Comparison of ENCODE assay signal across 20 mouse cellular contexts in genomic region chr9:120114789-120115151, GRCm38 (mm10). TPM values are rescaled to one million over a fixed set of nuclear protein-coding genes. Genes with fewer than 3 reads are reported as not detected.
DNase-seq lines count a peak whose midpoint lies in the region; ATAC-seq and TF ChIP-seq lines count a peak whose summit lies in the region.
"Had no signal": no experiment of that assay in that cellular context is flagged by ENCODE, and none has a peak within 500 bp of the region (broad histone marks: within the 10 kb centered on the region; RNA-seq: fewer than 3 reads in every experiment).

No protein-coding gene starts in this region.

- TF ChIP-seq CTCF in spleen, adult 2 months (IDR thresholded peaks at IDR 0.05; ENCODE audit: extremely low read depth, insufficient read depth, insufficient read length, insufficient replicate concordance) = no peak

- TF ChIP-seq POLR2A in spleen, adult 2 months (IDR thresholded peaks at IDR 0.05; ENCODE audit: low read depth, low read length) = no peak

- no peak for ATAC-seq in heart, embryonic 11.5 days (replicated peaks; ENCODE audit: insufficient number of reproducible peaks, low FRiP score, low TSS enrichment)
- ATAC-seq in liver, embryonic 13.5 days (ENCODE audit: low read depth) = peak; percentile 56
- ATAC-seq in midbrain, embryonic 16.5 days = no peak
- ATAC-seq: forebrain, embryonic 15.5 days had no signal

- H3K9me3 ChIP-seq in heart, embryonic 11.5 days (replicated peaks; ENCODE audit: control insufficient read depth, low read length) = no peaks in the 10 kb centered on the region
- H3K9me3 ChIP-seq in liver, embryonic 13.5 days (replicated peaks) = no peaks in the 10 kb centered on the region
- no peaks in the 10 kb centered on the region for H3K9me3 ChIP-seq in midbrain, embryonic 16.5 days (replicated peaks; ENCODE audit: control insufficient read depth, low read length, poor library complexity, severe bottlenecking)
- H3K9me3 ChIP-seq: forebrain, embryonic 15.5 days had no signal

- WGBS in heart, embryonic 11.5 days (ENCODE audit: insufficient replicate concordance) = 74% methylated on average over 2 of the region's 2 CpGs
- 81% methylated on average over 2 of the region's 2 CpGs for WGBS in spleen, adult 2 months
- WGBS in liver, embryonic 13.5 days (ENCODE audit: insufficient replicate concordance) = 29% methylated on average over 2 of the region's 2 CpGs
- 100% methylated on average over 2 of the region's 2 CpGs for WGBS in midbrain, embryonic 16.5 days

- peak overlapping the region; percentile 48 for H3K4me2 ChIP-seq in heart, embryonic 11.5 days
- H3K4me2 ChIP-seq in liver, embryonic 13.5 days = peak overlapping the region; percentile 95
- H3K4me2 ChIP-seq in midbrain, embryonic 16.5 days (ENCODE audit: low read length) = no peak overlapping the region
- H3K4me2 ChIP-seq: forebrain, embryonic 15.5 days had no signal

- DNase-seq in heart, postnatal 4 days = no peak
- DNase-seq in spleen, adult 2 months (ENCODE audit: low read depth in 1 of 2, low spot score in 2 of 2) = no peak
- DNase-seq in spleen, adult 18-20 months = no peak
- peak; percentile 50 for DNase-seq in liver, embryonic 13.5 days
- no peak for DNase-seq in adrenal gland, adult (ENCODE audit: inconsistent age in 2 of 2, low spot score in 1 of 2)
- DNase-seq in left cerebral cortex, adult 9 months (ENCODE audit: low spot score in 2 of 2) = no peak
- DNase-seq: adrenal gland, postnatal 10 days; cerebellum, postnatal 10 days; heart, adult 18-20 months; kidney, adult 11 months; kidney, postnatal 4 days; lung, adult 2 months; right cerebral cortex, postnatal 4 days; thymus, adult 18-20 months had no signal

- H3K4me1 ChIP-seq in heart, embryonic 11.5 days (ENCODE audit: control insufficient read depth, insufficient read depth, low read length) = peaks cover 17% of the 10 kb centered on the region; the same call in 1 of the 2 replicates
- peaks cover 2% of the 10 kb centered on the region; the same call in 1 of the 2 replicates for H3K4me1 ChIP-seq in spleen, adult 2 months (ENCODE audit: control insufficient read depth, insufficient read depth, insufficient read length)
- peaks cover 88% of the 10 kb centered on the region for H3K4me1 ChIP-seq in liver, embryonic 13.5 days (replicated peaks)
- peaks cover 8% of the 10 kb centered on the region for H3K4me1 ChIP-seq in midbrain, embryonic 16.5 days (ENCODE audit: control insufficient read depth, insufficient read depth, low read length)

- H3K4me3 ChIP-seq in heart, embryonic 11.5 days (ENCODE audit: low read depth, low read length) = peak overlapping the region; percentile 4; the same call in 1 of the 2 replicates
- 0 out of 2 replicates have a peak overlapping the region, but pooled peaks have one; percentile 16 for H3K4me3 ChIP-seq in spleen, adult 2 months (ENCODE audit: extremely low read depth, insufficient read depth, insufficient read length)
- H3K4me3 ChIP-seq in liver, embryonic 13.5 days (replicated peaks) = peak overlapping the region; percentile 74
- no peak overlapping the region for H3K4me3 ChIP-seq in midbrain, embryonic 16.5 days (ENCODE audit: low read depth, low read length)
- H3K4me3 ChIP-seq: forebrain, embryonic 15.5 days had no signal

- no peaks in the 10 kb centered on the region for H3K27me3 ChIP-seq in heart, embryonic 11.5 days (ENCODE audit: control insufficient read depth, insufficient read depth, low read length)
- no peaks in the 10 kb centered on the region for H3K27me3 ChIP-seq in spleen, adult 2 months (ENCODE audit: control insufficient read depth, insufficient read depth, low read length)
- H3K27me3 ChIP-seq in liver, embryonic 13.5 days = no peaks in the 10 kb centered on the region
- H3K27me3 ChIP-seq in midbrain, embryonic 16.5 days (ENCODE audit: control insufficient read depth, insufficient read depth, low read depth, low read length) = no peaks in the 10 kb centered on the region
- H3K27me3 ChIP-seq: forebrain, embryonic 15.5 days had no signal

- peak overlapping the region; percentile 44 for H3K9ac ChIP-seq in heart, embryonic 11.5 days (ENCODE audit: low read depth, low read length)
- H3K9ac ChIP-seq in liver, embryonic 13.5 days = peak overlapping the region; percentile 93
- no peak overlapping the region for H3K9ac ChIP-seq in midbrain, embryonic 16.5 days (ENCODE audit: low read depth, low read length)
- H3K9ac ChIP-seq: forebrain, embryonic 15.5 days had no signal

- H3K27ac ChIP-seq in heart, embryonic 11.5 days (ENCODE audit: low read depth, low read length) = peak overlapping the region; percentile 60
- H3K27ac ChIP-seq in spleen, adult 2 months (ENCODE audit: insufficient read depth, low read length) = peak overlapping the region; percentile 34; the same call in 1 of the 2 replicates
- H3K27ac ChIP-seq in liver, embryonic 13.5 days = peak overlapping the region; percentile 100
- H3K27ac ChIP-seq in midbrain, embryonic 16.5 days (ENCODE audit: low read length) = no peak overlapping the region
- H3K27ac ChIP-seq: forebrain, embryonic 15.5 days had no signal

- H3K36me3 ChIP-seq in heart, embryonic 11.5 days (ENCODE audit: control insufficient read depth, insufficient read depth, low read length) = peaks cover 5% of the 10 kb centered on the region; the same call in 1 of the 2 replicates
- H3K36me3 ChIP-seq in spleen, adult 2 months (ENCODE audit: control insufficient read depth, insufficient read depth, low read length) = peaks cover 15% of the 10 kb centered on the region
- H3K36me3 ChIP-seq in liver, embryonic 13.5 days = peaks cover 35% of the 10 kb centered on the region
- H3K36me3 ChIP-seq in midbrain, embryonic 16.5 days (ENCODE audit: control insufficient read depth, insufficient read depth, low read length) = peaks cover 11% of the 10 kb centered on the region; the same call in 1 of the 2 replicates

RNA-seq across cellular contexts. Expression of gene Slc25a38, which starts 4.6 kb away (rescaled TPM):
- 35.4 and 40.5 TPM in 2 replicates for polyA plus RNA-seq in heart, embryonic 11.5 days (2014; fragmentation: Nextera tagmentation; extraction: Ambion mirVana)
- total RNA-seq in heart, postnatal 4 days (2021) = 1 to 10 TPM; 8.3 to 8.8 TPM
- polyA plus RNA-seq in spleen, adult 2 months (2012; rRNA removed) = 45.7 and 48.1 TPM in 2 replicates
- 137 and 138 TPM in 2 replicates for polyA plus RNA-seq in liver, embryonic 13.5 days (2015; fragmentation: Nextera tagmentation; extraction: Ambion mirVana)
- polyA plus RNA-seq in midbrain, embryonic 16.5 days (2015; fragmentation: Nextera tagmentation; extraction: Ambion mirVana) = 38.0 and 43.6 TPM in 2 replicates

RNA-seq across cellular contexts. Expression of gene Rpsa, which starts 12.7 kb away (rescaled TPM):
- 1,140 and 1,315 TPM in 2 replicates for polyA plus RNA-seq in heart, embryonic 11.5 days (2014; fragmentation: Nextera tagmentation; extraction: Ambion mirVana)
- total RNA-seq in heart, postnatal 4 days (2021) = 100 to 1,000 TPM; 837 to 845 TPM
- 2,660 and 3,812 TPM in 2 replicates for polyA plus RNA-seq in spleen, adult 2 months (2012; rRNA removed)
- polyA plus RNA-seq in liver, embryonic 13.5 days (2015; fragmentation: Nextera tagmentation; extraction: Ambion mirVana) = 1,061 and 1,158 TPM in 2 replicates
- 846 and 879 TPM in 2 replicates for polyA plus RNA-seq in midbrain, embryonic 16.5 days (2015; fragmentation: Nextera tagmentation; extraction: Ambion mirVana)

RNA-seq across cellular contexts. Expression of gene Ccr8, which starts 22.9 kb away (rescaled TPM):
- polyA plus RNA-seq in heart, embryonic 11.5 days (2014; fragmentation: Nextera tagmentation; extraction: Ambion mirVana) = not detected in 2 replicates
- total RNA-seq in heart, postnatal 4 days (2021) = not detected
- 0.82 and 1.8 TPM in 2 replicates for polyA plus RNA-seq in spleen, adult 2 months (2012; rRNA removed)
- 0.13 TPM in 1 of 2 replicates, not detected in the other for polyA plus RNA-seq in liver, embryonic 13.5 days (2015; fragmentation: Nextera tagmentation; extraction: Ambion mirVana)
- polyA plus RNA-seq in midbrain, embryonic 16.5 days (2015; fragmentation: Nextera tagmentation; extraction: Ambion mirVana) = not detected in 2 replicates
- total RNA-seq: adrenal gland, postnatal 10 days; gastrocnemius, adult 18-20 months; heart, adult 18-20 months; left cerebral cortex, adult 18-20 months had no signal
- polyA plus RNA-seq: forebrain, embryonic 15.5 days; hindbrain, embryonic 11.5 days had no signal

RNA-seq across cellular contexts. Expression of gene Mobp, which starts 34.7 kb away (rescaled TPM):
- not detected in 2 replicates for polyA plus RNA-seq in heart, embryonic 11.5 days (2014; fragmentation: Nextera tagmentation; extraction: Ambion mirVana)
- total RNA-seq in heart, postnatal 4 days (2021) = not detected
- not detected in 2 replicates for polyA plus RNA-seq in spleen, adult 2 months (2012; rRNA removed)
- not detected in 2 replicates for polyA plus RNA-seq in liver, embryonic 13.5 days (2015; fragmentation: Nextera tagmentation; extraction: Ambion mirVana)
- 0.10 TPM in 1 of 2 replicates, not detected in the other for polyA plus RNA-seq in midbrain, embryonic 16.5 days (2015; fragmentation: Nextera tagmentation; extraction: Ambion mirVana)
- total RNA-seq: gastrocnemius, adult 18-20 months; heart, adult 18-20 months had no signal
- polyA plus RNA-seq: hindbrain, embryonic 11.5 days; lung, adult 2 months had no signal

RNA-seq across cellular contexts. Expression of gene Cx3cr1, which starts 45.1 kb away (rescaled TPM):
- 2.3 and 3.1 TPM in 2 replicates for polyA plus RNA-seq in heart, embryonic 11.5 days (2014; fragmentation: Nextera tagmentation; extraction: Ambion mirVana)
- total RNA-seq in heart, postnatal 4 days (2021) = 1 to 10 TPM; 4.8 to 6.5 TPM
- polyA plus RNA-seq in spleen, adult 2 months (2012; rRNA removed) = 14.4 and 16.8 TPM in 2 replicates
- 3.5 and 4.3 TPM in 2 replicates for polyA plus RNA-seq in liver, embryonic 13.5 days (2015; fragmentation: Nextera tagmentation; extraction: Ambion mirVana)
- 7.6 and 8.0 TPM in 2 replicates for polyA plus RNA-seq in midbrain, embryonic 16.5 days (2015; fragmentation: Nextera tagmentation; extraction: Ambion mirVana)
